Mouse (Mus musculus): ENCODE data around the gene Cacnb3. TPM values are rescaled to one million over a fixed set of nuclear protein-coding genes. Genes with fewer than 3 reads are reported as not detected.

Gene Cacnb3
- polyA plus RNA-seq, 1 experiment from 2014 or later: 46.9 TPM

Other genes starting within 250 kb of the Cacnb3 start
- not detected in 2 replicates for gene Olfr283, start 249.9 kb upstream of the Cacnb3 start, polyA plus RNA-seq (2014; fragmentation: Nextera tagmentation; extraction: Ambion mirVana)
- not detected in 2 replicates for gene Olfr282, start 199.6 kb upstream of the Cacnb3 start, polyA plus RNA-seq (2014; fragmentation: Nextera tagmentation; extraction: Ambion mirVana)
- not detected in 2 replicates for gene Olfr281, start 178.3 kb upstream of the Cacnb3 start, polyA plus RNA-seq (2014; fragmentation: Nextera tagmentation; extraction: Ambion mirVana)
- gene OR5BS1P, start 160.9 kb upstream of the Cacnb3 start, polyA plus RNA-seq (2014; fragmentation: Nextera tagmentation; extraction: Ambion mirVana): not detected in 2 replicates
- gene Lalba, start 148.1 kb upstream of the Cacnb3 start, polyA plus RNA-seq (2014; fragmentation: Nextera tagmentation; extraction: Ambion mirVana): 0.25 TPM in 1 of 2 replicates, not detected in the other
- not detected in 2 replicates for gene Olfr279, start 138.4 kb upstream of the Cacnb3 start, polyA plus RNA-seq (2014; fragmentation: Nextera tagmentation; extraction: Ambion mirVana)
- gene Kansl2, start 96.6 kb upstream of the Cacnb3 start, polyA plus RNA-seq (2014; fragmentation: Nextera tagmentation; extraction: Ambion mirVana): 138 and 152 TPM in 2 replicates
- 62.2 and 67.0 TPM in 2 replicates for gene Ccnt1, start 59.9 kb upstream of the Cacnb3 start, polyA plus RNA-seq (2014; fragmentation: Nextera tagmentation; extraction: Ambion mirVana)
- not detected in 2 replicates for gene 4930415O20Rik, start 59.8 kb upstream of the Cacnb3 start, polyA plus RNA-seq (2014; fragmentation: Nextera tagmentation; extraction: Ambion mirVana)
- gene Adcy6, start 20.8 kb upstream of the Cacnb3 start, polyA plus RNA-seq (2014; fragmentation: Nextera tagmentation; extraction: Ambion mirVana): 11.2 and 12.3 TPM in 2 replicates
- gene Ddx23, start 32.1 kb downstream of the Cacnb3 start, polyA plus RNA-seq (2014; fragmentation: Nextera tagmentation; extraction: Ambion mirVana): 24.2 and 31.2 TPM in 2 replicates
- gene Rnd1, start 46.6 kb downstream of the Cacnb3 start, polyA plus RNA-seq (2014; fragmentation: Nextera tagmentation; extraction: Ambion mirVana): 1.9 and 2.8 TPM in 2 replicates
- gene Ccdc65, start 77.4 kb downstream of the Cacnb3 start, polyA plus RNA-seq (2014; fragmentation: Nextera tagmentation; extraction: Ambion mirVana): 0.92 and 1.3 TPM in 2 replicates
- gene Fkbp11, start 97.4 kb downstream of the Cacnb3 start, polyA plus RNA-seq (2014; fragmentation: Nextera tagmentation; extraction: Ambion mirVana): 6.1 and 6.7 TPM in 2 replicates
- 38.1 and 41.4 TPM in 2 replicates for gene Arf3, start 132.4 kb downstream of the Cacnb3 start, polyA plus RNA-seq (2014; fragmentation: Nextera tagmentation; extraction: Ambion mirVana)
- 0.41 and 0.43 TPM in 2 replicates for gene Wnt10b, start 147.3 kb downstream of the Cacnb3 start, polyA plus RNA-seq (2014; fragmentation: Nextera tagmentation; extraction: Ambion mirVana)
- gene Wnt1, start 159.0 kb downstream of the Cacnb3 start, polyA plus RNA-seq (2014; fragmentation: Nextera tagmentation; extraction: Ambion mirVana): 0.47 and 0.68 TPM in 2 replicates
- gene Ddn, start 178.7 kb downstream of the Cacnb3 start, polyA plus RNA-seq (2014; fragmentation: Nextera tagmentation; extraction: Ambion mirVana): not detected in 2 replicates
- gene Prkag1, start 200.7 kb downstream of the Cacnb3 start, polyA plus RNA-seq (2014; fragmentation: Nextera tagmentation; extraction: Ambion mirVana): 89.4 and 92.5 TPM in 2 replicates
- gene Kmt2d, start 240.4 kb downstream of the Cacnb3 start, polyA plus RNA-seq (2014; fragmentation: Nextera tagmentation; extraction: Ambion mirVana): 20.1 and 20.6 TPM in 2 replicates